Mouse (Mus musculus) stomach, embryonic 14.5 days (tissue): ENCODE measurements around the gene 1700001C19Rik. TPM values are rescaled to one million over a fixed set of nuclear protein-coding genes. Genes with fewer than 3 reads are reported as not detected.

Experiments
- ATAC-seq: fragments of 200-750 bp; cut with Nextera tagmentation; 2 replicates; pipeline ENCODE4 v1.8.0; 2017; ENCODE audit warnings: low read depth, moderate TSS enrichment; ENCODE audit not compliant: insufficient number of reproducible peaks, insufficient read depth, low FRiP score
- H3K27ac ChIP-seq: fragments of 300-500 bp; sonication (generic); 2 replicates; pipeline ENCODE4 v1.5.1; 2014; ENCODE audit warnings: mild to moderate bottlenecking, low read length, moderate library complexity, mixed read lengths
- H3K27me3 ChIP-seq: fragments of 300-500 bp; sonication (generic); 2 replicates; pipeline ENCODE4 v1.6.1; 2014; ENCODE audit warnings: low read length, control low read depth, mixed read lengths; ENCODE audit not compliant: control insufficient read depth, insufficient read depth
- H3K36me3 ChIP-seq: fragments of 300-500 bp; sonication (generic); 2 replicates; pipeline ENCODE4 v1.6.1; 2014; ENCODE audit warnings: mild to moderate bottlenecking, control low read depth, low read length, moderate library complexity, mixed read lengths; ENCODE audit not compliant: control insufficient read depth, insufficient read depth
- H3K4me1 ChIP-seq: fragments of 300-500 bp; sonication (generic); 2 replicates; pipeline ENCODE4 v1.6.1; 2014; ENCODE audit warnings: low read length, control low read depth, mixed read lengths; ENCODE audit not compliant: control insufficient read depth, insufficient read depth
- H3K4me2 ChIP-seq: fragments of 300-500 bp; sonication (generic); replicated peaks from 2 replicates; pipeline ENCODE4 v1.6.1; 2014; ENCODE audit warnings: low read depth, low read length, control low read depth
- H3K4me3 ChIP-seq: fragments of 300-500 bp; sonication (generic); 2 replicates; pipeline ENCODE4 v1.5.1; 2014; ENCODE audit warnings: low read depth, low read length, control low read depth
- H3K9ac ChIP-seq: fragments of 300-500 bp; sonication (generic); replicated peaks from 2 replicates; pipeline ENCODE4 v1.6.1; 2014; ENCODE audit warnings: low read depth, mild to moderate bottlenecking, control low read depth, low read length, moderate library complexity, mixed read lengths
- H3K9me3 ChIP-seq: fragments of 300-500 bp; sonication (generic); 2 replicates; pipeline ENCODE4 v1.6.1; 2016; ENCODE audit warnings: low read depth, low read length, control low read depth; ENCODE audit not compliant: control insufficient read depth
- WGBS: fragments of 180-500 bp; shearing (Covaris S2); extraction: QIAGEN DNeasy Blood & Tissue Kit; methylation state at CpG from one replicate; pipeline ENCODE4 v1.1.7; 2014; 5-methylcytosine and 5-hydroxymethylcytosine counted together
- polyA plus RNA-seq: library from polyadenylated mRNA; unstranded; fragments of >200 nt; fragmentation: Nextera tagmentation; extraction: Ambion mirVana; gene quantifications from 2 replicates; pipeline ENCODE4 v1.2.1, GENCODE M21; 2014

The 1700001C19Rik gene
- 0.31 and 0.58 TPM in 2 replicates for polyA plus RNA-seq

- H3K27me3 ChIP-seq = 0 out of 2 replicates have a peak, but pooled peaks cover 3% of the 10 kb centered on the region
These were observed at the start of gene 1700001C19Rik for GRCm38 (mm10) chr17:47436907-47437547. TSS of gene 1700001C19Rik (minus strand) at chr17:47437376.

GRCm38 (mm10) chr17:47485791-47486190 lies 48.6 kb upstream of the 1700001C19Rik start:
- H3K27me3 ChIP-seq = no peaks in the 10 kb centered on the region
- no peak overlapping the region for H3K4me2 ChIP-seq
- peak overlapping the region; percentile 91; the same call in 1 of the 2 replicates for H3K27ac ChIP-seq
- H3K36me3 ChIP-seq = peaks cover 24% of the 10 kb centered on the region
- no peak overlapping the region for H3K9ac ChIP-seq
- no peak for ATAC-seq
- H3K4me3 ChIP-seq = no peak overlapping the region
- 73% methylated on average over 3 of the region's 3 CpGs for WGBS
- peaks cover 18% of the 10 kb centered on the region for H3K4me1 ChIP-seq
- no peaks in the 10 kb centered on the region for H3K9me3 ChIP-seq

More at GRCm38 (mm10) chr17:47436907-47437547, at the start of gene 1700001C19Rik:
- Histone ChIP-seq H3K4me3 (peak within 1 kb of the TSS; percentile 44), H3K9me3 (no peaks in the 10 kb centered on the region), H3K4me1 (peaks cover 18% of the 10 kb centered on the region; the same call in 1 of the 2 replicates), H3K9ac (peak within 1 kb of the TSS; percentile 28), H3K4me2 (peak within 1 kb of the TSS; percentile 57), H3K36me3 (no peaks in the 10 kb centered on the region), H3K27ac (peak within 1 kb of the TSS; percentile 64; the same call in 1 of the 2 replicates)
- 3% methylated on average over 22 of the region's 25 CpGs for WGBS
- ATAC-seq = no peak

- H3K9me3 ChIP-seq = no peaks in the 10 kb centered on the region
- 6% methylated on average over 3 of the region's 3 CpGs for WGBS
These were observed 47.8 kb upstream of the 1700001C19Rik start for GRCm38 (mm10) chr17:47484993-47485392.

GRCm38 (mm10) chr17:47484241-47484921 lies 47.2 kb upstream of the 1700001C19Rik start:
- peak overlapping the region; percentile 91 for H3K27ac ChIP-seq
- H3K9me3 ChIP-seq = no peaks in the 10 kb centered on the region
- H3K4me1 ChIP-seq = peaks cover 18% of the 10 kb centered on the region
- H3K4me3 ChIP-seq = no peak overlapping the region
- no peak overlapping the region for H3K9ac ChIP-seq
- ATAC-seq = peak; percentile 92
- H3K27me3 ChIP-seq = no peaks in the 10 kb centered on the region
- H3K4me2 ChIP-seq = no peak overlapping the region
- H3K36me3 ChIP-seq = peaks cover 11% of the 10 kb centered on the region
- whole genome bisulfite sequencing = 24% methylated on average over 1 of the region's 1 CpGs

More at GRCm38 (mm10) chr17:47484993-47485392, 47.8 kb upstream of the 1700001C19Rik start:
- no peak for ATAC-seq
- no peak overlapping the region for H3K4me3 ChIP-seq
- peak overlapping the region; percentile 91 for H3K27ac ChIP-seq
- H3K4me1 ChIP-seq = peaks cover 18% of the 10 kb centered on the region
- H3K4me2 ChIP-seq = no peak overlapping the region
- peaks cover 16% of the 10 kb centered on the region for H3K36me3 ChIP-seq
- H3K9ac ChIP-seq = no peak overlapping the region
- H3K27me3 ChIP-seq = no peaks in the 10 kb centered on the region

DNA sequence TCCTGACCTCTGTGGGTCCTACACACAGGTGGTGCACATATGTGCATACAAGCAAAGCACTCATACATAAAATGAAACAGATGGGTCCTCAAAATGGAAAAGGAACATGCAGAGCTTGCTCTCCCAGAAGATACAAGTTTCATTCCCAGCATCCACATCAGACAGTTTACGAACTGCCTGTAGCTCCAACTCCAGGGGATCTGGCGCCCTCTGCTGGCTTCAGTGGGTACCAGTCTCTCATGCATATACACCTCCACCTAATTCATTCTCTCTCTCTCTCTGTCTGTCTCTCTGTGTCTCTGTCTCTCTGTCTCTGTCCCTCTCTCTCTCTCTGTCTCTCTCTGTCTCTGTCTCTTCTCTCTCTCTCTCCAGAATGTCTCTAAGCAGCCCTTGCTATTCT lies 45.2 kb upstream of the 1700001C19Rik start:
- Histone ChIP-seq H3K27me3 (no peaks in the 10 kb centered on the region), H3K4me1 (peaks cover 18% of the 10 kb centered on the region), H3K9me3 (no peaks in the 10 kb centered on the region), H3K36me3 (no peaks in the 10 kb centered on the region), H3K27ac (no peak overlapping the region), H3K4me3 (no peak overlapping the region), H3K9ac (no peak overlapping the region), H3K4me2 (no peak overlapping the region)
- no peak for ATAC-seq
- 45% methylated on average over 2 of the region's 2 CpGs for WGBS

DNA sequence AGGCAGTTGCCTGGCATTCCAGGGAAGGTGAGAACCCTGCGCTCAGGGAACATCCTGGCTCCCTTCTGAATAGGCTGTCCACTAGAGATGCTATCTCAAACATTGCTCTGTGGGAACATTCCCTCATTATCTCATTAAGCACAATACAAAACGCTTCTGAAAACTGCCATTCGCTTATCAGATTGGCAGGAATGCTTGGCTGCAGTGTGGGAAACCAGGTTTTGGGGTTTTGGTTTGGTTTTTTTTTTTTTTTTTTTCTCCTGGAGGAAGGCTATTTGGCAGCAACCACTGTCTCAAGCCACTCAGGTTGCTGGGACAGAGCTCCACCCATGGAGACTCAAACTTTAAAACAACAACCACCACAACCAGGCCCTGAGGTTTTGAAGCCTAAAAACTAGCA lies 42.7 kb upstream of the 1700001C19Rik start:
- Histone ChIP-seq H3K27me3 (no peaks in the 10 kb centered on the region), H3K27ac (no peak overlapping the region), H3K4me3 (no peak overlapping the region), H3K4me1 (peaks cover 5% of the 10 kb centered on the region; the same call in 1 of the 2 replicates), H3K4me2 (no peak overlapping the region), H3K36me3 (no peaks in the 10 kb centered on the region), H3K9ac (no peak overlapping the region), H3K9me3 (no peaks in the 10 kb centered on the region)
- no peak for ATAC-seq
- 50% methylated on average over 3 of the region's 3 CpGs for WGBS

DNA sequence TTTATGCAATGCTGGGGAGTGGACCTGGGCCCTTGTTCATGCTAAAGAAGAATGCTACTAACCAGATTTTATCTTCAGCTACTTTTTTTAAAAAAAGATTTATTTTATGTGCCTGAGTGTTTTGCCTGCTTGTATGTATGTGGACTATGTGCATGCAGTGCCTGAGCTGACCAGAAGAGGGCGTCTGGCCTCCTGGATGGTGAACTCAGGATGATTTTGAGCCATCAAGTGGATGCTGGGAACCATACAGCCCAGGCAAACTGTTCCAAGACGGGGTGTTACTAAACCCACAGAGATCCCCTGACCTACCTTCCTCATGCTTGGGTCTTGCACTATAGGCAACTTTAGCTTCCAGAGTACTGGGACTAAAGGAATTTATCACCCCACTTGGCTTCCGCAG lies 38.5 kb upstream of the 1700001C19Rik start:
- no peak overlapping the region for H3K27ac ChIP-seq
- H3K4me1 ChIP-seq = peaks cover 15% of the 10 kb centered on the region
- no peak for ATAC-seq
- no peaks in the 10 kb centered on the region for H3K27me3 ChIP-seq
- H3K9ac ChIP-seq = no peak overlapping the region
- H3K9me3 ChIP-seq = no peaks in the 10 kb centered on the region
- no peak overlapping the region for H3K4me2 ChIP-seq
- 63% methylated on average over 3 of the region's 3 CpGs for WGBS
- no peaks in the 10 kb centered on the region for H3K36me3 ChIP-seq
- H3K4me3 ChIP-seq = no peak overlapping the region

- peaks cover 20% of the 10 kb centered on the region for H3K4me1 ChIP-seq
- no peak overlapping the region for H3K27ac ChIP-seq
- H3K4me2 ChIP-seq = no peak overlapping the region
- WGBS = 84% methylated on average over 4 of the region's 4 CpGs
- no peaks in the 10 kb centered on the region for H3K36me3 ChIP-seq
- no peaks in the 10 kb centered on the region for H3K9me3 ChIP-seq
- no peak overlapping the region for H3K4me3 ChIP-seq
- ATAC-seq = no peak
- H3K9ac ChIP-seq = no peak overlapping the region
- H3K27me3 ChIP-seq = no peaks in the 10 kb centered on the region
These were observed 38.0 kb upstream of the 1700001C19Rik start for GRCm38 (mm10) chr17:47475181-47475580.
